Mouse (Mus musculus) NIH3T3 (cell line): ENCODE results near the gene Ssty1.
"Not testable (repeated sequence)": the region's sequence is repeated elsewhere in the genome, so short reads cannot be mapped to it uniquely, and the experiment has no call there.

Experiments
- DNase-seq: peaks from one replicate; pipeline ENCODE4 v3.0.0-alpha.2; 2012; ENCODE audit warnings: low read depth

Gene Ssty1

GRCm38 (mm10) chrY:18088816-18089215 is at the start of gene Ssty1:
TSS of gene Ssty1 (plus strand) at chrY:18089116.
- DNase-seq, result not testable (repeated sequence)

- not testable (repeated sequence) for DNase-seq
These were observed 27.2 kb upstream of the Ssty1 start, which contains the start of gene Gm21764 for GRCm38 (mm10) chrY:18061712-18062111. TSS of gene Gm21764 (minus strand) at chrY:18061812.
